Mouse (Mus musculus) intestine, embryonic 14.5 days (tissue): ENCODE data around the gene Ccrl2. TPM values are rescaled to one million over a fixed set of nuclear protein-coding genes. Genes with fewer than 3 reads are reported as not detected.

Experiments used
- ATAC-seq: fragments of 200-750 bp; cut with Nextera tagmentation; replicated peaks from 2 replicates; pipeline ENCODE4 v1.8.0; 2017; ENCODE audit warnings: low read depth, moderate number of reproducible peaks, moderate TSS enrichment, moderate library complexity; ENCODE audit not compliant: low FRiP score, low TSS enrichment
- DNase-seq: peaks from one replicate; pipeline ENCODE4 v3.0.0-alpha.2; 2018; ENCODE audit warnings: low spot score
- H3K27ac ChIP-seq: fragments of 300-500 bp; sonication (generic); 2 replicates; pipeline ENCODE4 v1.5.1; 2014; ENCODE audit warnings: low read depth, mild to moderate bottlenecking, control low read depth
- H3K27me3 ChIP-seq: fragments of 300-500 bp; sonication (generic); replicated peaks from 2 replicates; pipeline ENCODE4 v1.6.1; 2014; ENCODE audit warnings: low read length, control low read depth; ENCODE audit not compliant: control insufficient read depth, insufficient read depth
- H3K36me3 ChIP-seq: fragments of 300-500 bp; sonication (generic); 2 replicates; pipeline ENCODE4 v1.6.1; 2014; ENCODE audit warnings: low read length, control low read depth; ENCODE audit not compliant: control insufficient read depth, insufficient read depth
- H3K4me1 ChIP-seq: fragments of 300-500 bp; sonication (generic); replicated peaks from 2 replicates; pipeline ENCODE4 v1.6.1; 2014; ENCODE audit warnings: low read length, control low read depth, mixed read lengths; ENCODE audit not compliant: control insufficient read depth, insufficient read depth
- H3K4me2 ChIP-seq: fragments of 300-500 bp; sonication (generic); 2 replicates; pipeline ENCODE4 v1.6.1; 2014; ENCODE audit warnings: low read length
- H3K4me3 ChIP-seq: fragments of 300-500 bp; sonication (generic); 2 replicates; pipeline ENCODE4 v1.5.1; 2014; ENCODE audit warnings: low read depth, low read length, control low read depth, mixed read lengths
- H3K9ac ChIP-seq: fragments of 300-500 bp; sonication (generic); 2 replicates; pipeline ENCODE4 v1.6.1; 2014; ENCODE audit warnings: mild to moderate bottlenecking, low read length
- H3K9me3 ChIP-seq: fragments of 300-500 bp; sonication (generic); 2 replicates; pipeline ENCODE4 v1.6.1; 2016; ENCODE audit warnings: low read length, control low read depth; ENCODE audit not compliant: control insufficient read depth
- WGBS: fragments of 180-500 bp; shearing (Covaris S2); extraction: QIAGEN DNeasy Blood & Tissue Kit; methylation state at CpG from one replicate; pipeline ENCODE4 v1.1.7; 2014; 5-methylcytosine and 5-hydroxymethylcytosine counted together
- polyA plus RNA-seq: library from polyadenylated mRNA; unstranded; fragments of >200 nt; fragmentation: Nextera tagmentation; extraction: Ambion mirVana; gene quantifications from 2 replicates; pipeline ENCODE4 v1.2.1, GENCODE M21; 2014

Ccrl2 gene
- polyA plus RNA-seq, 1 experiment from 2014 or later, result 1.3 TPM

DNA sequence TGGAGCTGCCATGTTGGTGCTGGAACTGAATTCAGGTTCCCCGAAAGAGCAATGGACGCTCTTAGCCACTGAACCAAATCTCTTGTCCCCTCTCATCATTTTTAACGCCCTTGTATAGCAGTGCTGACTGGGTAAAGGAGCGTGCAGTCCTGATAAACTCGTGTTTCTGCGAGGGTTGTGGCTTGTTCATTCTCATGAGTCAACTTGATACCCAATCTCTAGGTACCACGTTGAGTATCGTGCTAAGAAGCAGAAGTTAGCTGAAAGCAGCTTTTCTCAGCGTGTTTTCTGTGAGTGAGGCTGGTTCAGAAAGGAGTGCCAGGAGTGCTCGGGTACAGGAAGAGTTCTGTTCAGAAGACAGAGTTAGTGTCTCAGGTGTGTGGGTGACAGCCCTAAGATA lies 30.5 kb downstream of the Ccrl2 start:
- WGBS, result 88% methylated on average over 10 of the region's 10 CpGs
- no peak for DNase-seq
- H3K9me3 ChIP-seq, result no peaks in the 10 kb centered on the region
- H3K4me1 ChIP-seq, result no peaks in the 10 kb centered on the region
- H3K4me3 ChIP-seq, result no peak overlapping the region
- no peak for ATAC-seq
- no peak overlapping the region for H3K4me2 ChIP-seq
- H3K27me3 ChIP-seq, result no peaks in the 10 kb centered on the region
- no peak overlapping the region for H3K27ac ChIP-seq
- H3K9ac ChIP-seq, result no peak overlapping the region
- H3K36me3 ChIP-seq, result no peaks in the 10 kb centered on the region

DNA sequence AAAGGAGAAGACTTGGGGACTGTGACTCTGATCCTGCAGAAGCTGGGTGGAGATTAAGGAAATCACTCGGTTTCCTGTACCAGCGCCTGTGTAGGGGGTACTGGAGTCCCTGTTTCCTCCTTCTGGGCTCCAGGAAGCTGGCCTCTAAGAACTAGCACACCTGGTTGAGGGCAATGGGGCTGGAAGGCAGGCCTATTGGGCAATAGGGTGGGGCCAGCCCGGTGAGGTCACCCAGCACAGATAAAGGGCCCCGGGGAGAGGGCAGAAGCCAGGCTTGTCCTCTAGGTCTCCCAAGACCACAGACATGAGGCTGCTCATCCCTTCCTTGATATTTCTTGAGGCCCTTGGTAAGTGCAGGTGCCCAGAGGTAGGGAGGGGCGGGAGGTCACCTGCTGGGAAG lies 38.3 kb downstream of the Ccrl2 start, which contains the start of gene Ltf:
Gene Ltf, plus strand, starts transcription at position 250 of the 400 bp plus-strand sequence.
- Histone ChIP-seq H3K4me2 (no peak within 1 kb of the TSS), H3K36me3 (no peaks in the 10 kb centered on the region), H3K9me3 (no peaks in the 10 kb centered on the region), H3K27me3 (no peaks in the 10 kb centered on the region), H3K9ac (no peak within 1 kb of the TSS), H3K27ac (no peak within 1 kb of the TSS), H3K4me1 (no peaks in the 10 kb centered on the region), H3K4me3 (no peak within 1 kb of the TSS)
- WGBS, result 74% methylated on average over 5 of the region's 5 CpGs
- DNase-seq (no peak), ATAC-seq (peak; percentile 72)

DNA sequence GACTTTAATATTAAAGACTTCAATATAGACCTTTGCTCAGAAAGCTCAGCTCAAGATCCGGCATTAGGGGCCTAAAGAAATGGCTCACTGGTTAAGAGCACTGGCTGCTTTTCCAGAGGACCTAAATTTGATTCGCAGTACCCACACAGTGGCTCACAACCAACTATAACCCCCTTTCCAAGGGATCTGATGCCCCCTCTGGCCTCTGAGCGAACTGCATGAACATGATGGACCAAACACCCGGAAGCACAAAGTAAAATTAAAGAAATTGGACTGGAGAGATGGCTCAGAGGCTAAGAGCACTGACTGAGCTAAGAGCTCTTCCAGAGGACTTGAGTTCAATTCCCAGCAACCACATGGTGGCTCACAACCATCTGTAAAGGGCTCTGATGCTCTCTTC lies 41.7 kb downstream of the Ccrl2 start:
- Histone ChIP-seq H3K9me3 (no peaks in the 10 kb centered on the region), H3K4me2 (no peak overlapping the region), H3K9ac (no peak overlapping the region), H3K4me1 (no peaks in the 10 kb centered on the region), H3K27me3 (no peaks in the 10 kb centered on the region), H3K27ac (no peak overlapping the region), H3K36me3 (no peaks in the 10 kb centered on the region), H3K4me3 (no peak overlapping the region)
- ATAC-seq (no peak), DNase-seq (no peak)
- WGBS, result 87% methylated on average over 4 of the region's 4 CpGs

DNA sequence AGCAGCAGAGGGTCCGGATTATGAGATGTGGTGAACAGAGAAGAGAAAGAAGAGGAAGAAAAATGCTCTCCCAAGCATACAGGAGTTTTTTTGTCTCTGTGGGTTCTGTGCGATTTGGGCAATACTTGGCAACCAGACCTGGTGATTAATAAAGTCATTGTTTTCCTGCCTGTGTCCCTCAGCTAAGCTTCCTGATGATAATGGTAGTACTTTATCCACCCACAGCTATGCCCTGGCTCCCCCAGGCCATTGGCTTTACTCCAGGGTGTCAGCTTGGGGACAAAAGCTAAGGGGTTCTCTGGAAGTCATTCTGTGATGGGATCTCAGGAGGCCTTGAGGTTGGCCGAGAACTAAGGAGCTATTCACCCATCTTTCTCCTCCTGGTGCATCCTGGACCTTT lies 45.3 kb downstream of the Ccrl2 start:
- H3K9me3 ChIP-seq, result no peaks in the 10 kb centered on the region
- WGBS, result 74% methylated on average over 3 of the region's 3 CpGs
- H3K27ac ChIP-seq, result no peak overlapping the region
- no peaks in the 10 kb centered on the region for H3K27me3 ChIP-seq
- no peak for ATAC-seq
- H3K4me2 ChIP-seq, result no peak overlapping the region
- no peak overlapping the region for H3K9ac ChIP-seq
- no peak for DNase-seq
- H3K4me3 ChIP-seq, result no peak overlapping the region
- H3K4me1 ChIP-seq, result no peaks in the 10 kb centered on the region
- no peaks in the 10 kb centered on the region for H3K36me3 ChIP-seq

DNA sequence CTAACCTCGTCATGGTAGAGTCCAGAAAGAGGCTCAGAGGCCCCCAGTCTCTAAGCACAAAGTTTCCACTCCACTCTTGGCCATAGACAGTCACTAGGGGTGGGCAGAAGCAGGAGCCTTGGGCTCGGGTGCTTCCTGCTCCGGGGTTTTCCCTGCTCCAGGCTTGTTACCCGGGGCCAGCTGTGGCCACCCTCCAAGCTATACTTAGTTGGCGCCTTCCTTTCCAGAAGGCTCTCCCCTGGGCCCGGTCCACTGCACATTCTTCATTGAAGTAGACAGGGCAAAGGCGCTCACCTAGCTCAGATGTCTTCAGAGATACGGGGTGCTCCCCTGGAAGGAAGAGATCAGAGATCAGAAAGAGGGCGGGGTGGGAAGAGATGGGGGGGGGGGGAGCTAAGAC lies 45.8 kb downstream of the Ccrl2 start:
- Histone ChIP-seq H3K4me1 (no peaks in the 10 kb centered on the region), H3K4me3 (no peak overlapping the region), H3K9ac (no peak overlapping the region), H3K4me2 (no peak overlapping the region), H3K27ac (no peak overlapping the region), H3K27me3 (no peaks in the 10 kb centered on the region), H3K36me3 (no peaks in the 10 kb centered on the region), H3K9me3 (no peaks in the 10 kb centered on the region)
- WGBS, result 82% methylated on average over 9 of the region's 9 CpGs
- no peak for DNase-seq
- ATAC-seq, result no peak

DNA sequence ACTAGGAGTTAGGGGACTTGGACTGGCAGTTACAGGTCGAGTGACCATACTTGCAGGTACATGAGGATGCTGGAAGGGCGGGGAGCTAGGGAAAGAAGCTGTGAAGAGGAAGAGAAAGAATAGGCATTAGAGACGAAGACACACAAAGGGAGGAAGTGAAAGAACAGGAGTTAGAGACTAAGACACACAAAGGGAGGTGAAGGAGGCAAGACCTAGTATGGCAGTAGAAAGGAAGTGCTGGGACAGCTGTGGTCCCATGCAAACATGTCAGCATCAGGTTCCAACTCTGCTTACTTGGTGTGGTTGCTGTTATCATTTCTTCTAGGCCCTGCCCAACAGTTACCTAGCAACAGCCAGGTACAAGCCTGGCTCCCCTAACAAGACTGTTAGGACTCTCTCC lies 47.6 kb downstream of the Ccrl2 start:
- ATAC-seq (no peak), DNase-seq (no peak)
- Histone ChIP-seq H3K36me3 (no peaks in the 10 kb centered on the region), H3K9ac (no peak overlapping the region), H3K27ac (no peak overlapping the region), H3K9me3 (no peaks in the 10 kb centered on the region), H3K27me3 (no peaks in the 10 kb centered on the region), H3K4me2 (no peak overlapping the region), H3K4me3 (no peak overlapping the region), H3K4me1 (no peaks in the 10 kb centered on the region)
- 79% methylated on average over 3 of the region's 3 CpGs for WGBS

DNA sequence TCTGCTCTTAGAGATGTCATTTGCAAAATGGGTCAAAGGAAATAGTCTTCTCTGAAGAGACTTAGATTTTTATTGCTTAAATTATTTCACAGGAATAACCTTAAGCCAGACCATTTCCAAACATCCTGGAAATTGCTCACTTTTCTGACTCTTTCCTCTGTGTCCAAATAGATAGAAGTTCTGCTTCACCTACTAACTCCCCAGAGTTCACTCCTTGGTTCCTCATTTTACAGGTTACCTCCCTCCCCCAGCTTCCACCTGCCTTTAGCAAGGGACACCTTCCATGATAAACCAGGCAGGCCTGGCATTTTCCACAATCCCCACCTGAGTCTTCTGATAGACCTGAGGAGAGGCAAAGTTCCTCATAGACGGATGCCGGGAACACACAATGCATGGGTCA lies 50.8 kb downstream of the Ccrl2 start:
- Histone ChIP-seq H3K27ac (no peak overlapping the region), H3K4me2 (no peak overlapping the region), H3K4me3 (no peak overlapping the region), H3K27me3 (no peaks in the 10 kb centered on the region), H3K9me3 (no peaks in the 10 kb centered on the region), H3K9ac (no peak overlapping the region), H3K36me3 (no peaks in the 10 kb centered on the region), H3K4me1 (no peaks in the 10 kb centered on the region)
- DNase-seq (no peak), ATAC-seq (no peak)
- WGBS, result 90% methylated on average over 2 of the region's 2 CpGs

Other genes starting within 250 kb of the Ccrl2 start
- not detected in 2 replicates for gene Prss44, start 243.5 kb downstream of the Ccrl2 start, polyA plus RNA-seq
- not detected in 2 replicates for gene Prss43, start 230.8 kb downstream of the Ccrl2 start, polyA plus RNA-seq
- not detected in 2 replicates for gene Prss45, start 222.9 kb downstream of the Ccrl2 start, polyA plus RNA-seq
- gene Prss46, start 213.0 kb downstream of the Ccrl2 start, polyA plus RNA-seq, result not detected in 2 replicates
- 0.28 and 0.68 TPM in 2 replicates for gene Prss50, start 199.6 kb downstream of the Ccrl2 start, polyA plus RNA-seq
- gene Als2cl, start 177.6 kb downstream of the Ccrl2 start, polyA plus RNA-seq, result 5.0 and 5.9 TPM in 2 replicates
- 0.40 and 0.54 TPM in 2 replicates for gene Tmie, start 177.4 kb downstream of the Ccrl2 start, polyA plus RNA-seq
- gene Fam240a, start 140.7 kb downstream of the Ccrl2 start, polyA plus RNA-seq, result not detected in 2 replicates
- gene Tdgf1, start 111.4 kb downstream of the Ccrl2 start, polyA plus RNA-seq, result not detected in 2 replicates
- 0.12 and 0.27 TPM in 2 replicates for gene Lrrc2, start 106.0 kb downstream of the Ccrl2 start, polyA plus RNA-seq
- gene Rtp3, start 66.9 kb downstream of the Ccrl2 start, polyA plus RNA-seq, result 0.14 TPM in 1 of 2 replicates, not detected in the other
- gene Ltf, start 38.2 kb downstream of the Ccrl2 start, polyA plus RNA-seq, result 1.5 and 1.6 TPM in 2 replicates
- 34.4 and 36.8 TPM in 2 replicates for gene Lrrfip2, start 60.1 kb upstream of the Ccrl2 start, polyA plus RNA-seq
- gene Mlh1, start 214.3 kb upstream of the Ccrl2 start, polyA plus RNA-seq, result 43.6 and 48.3 TPM in 2 replicates
- gene Epm2aip1, start 214.4 kb upstream of the Ccrl2 start, polyA plus RNA-seq, result 35.7 and 36.1 TPM in 2 replicates